Mouse (Mus musculus): Measurements from ENCODE around the gene Camk2d. TPM values are rescaled to one million over a fixed set of nuclear protein-coding genes. Genes with fewer than 3 reads are reported as not detected.

Camk2d gene
- total RNA-seq, 2 experiments from 2014 or later = 84.5 to 99.0 TPM

- intact Hi-C loops (cut with DNase I; ENCODE audit: low total_unique reads) = no loop called here
- no peak for DNase-seq
Measured at GRCm38 (mm10) chr3:126777101-126777500, 181.0 kb downstream of the Camk2d start.

GRCm38 (mm10) chr3:126777879-126778278 lies 181.8 kb downstream of the Camk2d start:
- intact Hi-C loops (cut with DNase I; ENCODE audit: low total_unique reads) = no loop called here
- DNase-seq = no peak

GRCm38 (mm10) chr3:126780014-126780615 lies 184.0 kb downstream of the Camk2d start:
- intact Hi-C loops (cut with DNase I; ENCODE audit: low total_unique reads) = no loop called here
- no peak for DNase-seq

GRCm38 (mm10) chr3:126793035-126793964 lies 197.2 kb downstream of the Camk2d start:
- intact Hi-C loops (cut with DNase I; ENCODE audit: low total_unique reads) = no loop called here
- no peak for DNase-seq

GRCm38 (mm10) chr3:126795904-126796303 lies 199.8 kb downstream of the Camk2d start:
- intact Hi-C loops (cut with DNase I; ENCODE audit: low total_unique reads) = no loop called here
- DNase-seq = no peak

GRCm38 (mm10) chr3:126797025-126797424 lies 200.9 kb downstream of the Camk2d start:
- intact Hi-C loops (cut with DNase I; ENCODE audit: low total_unique reads) = no loop called here
- DNase-seq = no peak

- no peak for DNase-seq
Measured at GRCm38 (mm10) chr3:126797810-126798209, 201.7 kb downstream of the Camk2d start.

GRCm38 (mm10) chr3:126802988-126803387 lies 206.9 kb downstream of the Camk2d start:
- intact Hi-C loops (cut with DNase I; ENCODE audit: low total_unique reads) = no loop called here
- no peak for DNase-seq

More at GRCm38 (mm10) chr3:126797810-126798209, 201.7 kb downstream of the Camk2d start:
- intact Hi-C loops (cut with DNase I; ENCODE audit: low total_unique reads) = no loop called here

GRCm38 (mm10) chr3:126804968-126805367 lies 208.9 kb downstream of the Camk2d start:
- no peak for DNase-seq
- intact Hi-C loops (cut with DNase I; ENCODE audit: low total_unique reads) = no loop called here

- DNase-seq = no peak
- intact Hi-C loops (cut with DNase I; ENCODE audit: low total_unique reads) = no loop called here
Measured at GRCm38 (mm10) chr3:126806145-126806544, 210.0 kb downstream of the Camk2d start.

- intact Hi-C loops (cut with DNase I; ENCODE audit: low total_unique reads) = no loop called here
- DNase-seq = no peak
Measured at GRCm38 (mm10) chr3:126809915-126810314, 213.8 kb downstream of the Camk2d start.

- intact Hi-C loops (cut with DNase I; ENCODE audit: low total_unique reads) = no loop called here
- no peak for DNase-seq
Measured at GRCm38 (mm10) chr3:126810372-126811090, 214.4 kb downstream of the Camk2d start.

GRCm38 (mm10) chr3:126811646-126812045 lies 215.5 kb downstream of the Camk2d start:
- DNase-seq = no peak
- intact Hi-C loops (cut with DNase I; ENCODE audit: low total_unique reads) = no loop called here

GRCm38 (mm10) chr3:126822374-126822773 lies 226.3 kb downstream of the Camk2d start:
- DNase-seq = no peak
- intact Hi-C loops (cut with DNase I; ENCODE audit: low total_unique reads) = no loop called here

GRCm38 (mm10) chr3:126824930-126825329 lies 228.8 kb downstream of the Camk2d start:
- no peak for DNase-seq
- intact Hi-C loops (cut with DNase I; ENCODE audit: low total_unique reads) = no loop called here

GRCm38 (mm10) chr3:126826172-126826571 lies 230.1 kb downstream of the Camk2d start:
- intact Hi-C loops (cut with DNase I; ENCODE audit: low total_unique reads) = no loop called here
- DNase-seq = no peak

- no peak for DNase-seq
- intact Hi-C loops (cut with DNase I; ENCODE audit: low total_unique reads) = no loop called here
Measured at GRCm38 (mm10) chr3:126827900-126828299, 231.8 kb downstream of the Camk2d start.

GRCm38 (mm10) chr3:126829817-126830216 lies 233.7 kb downstream of the Camk2d start:
- intact Hi-C loops (cut with DNase I; ENCODE audit: low total_unique reads) = no loop called here
- no peak for DNase-seq

- intact Hi-C loops (cut with DNase I; ENCODE audit: low total_unique reads) = no loop called here
- DNase-seq = peak; percentile 63
Measured at GRCm38 (mm10) chr3:126831418-126832138, 235.5 kb downstream of the Camk2d start.
